Mouse (Mus musculus): ENCODE measurements around the gene Olfr374.
A peak's percentile ranks its signal among the peaks of the same experiment; 100 is the strongest.

Gene Olfr374

DNA sequence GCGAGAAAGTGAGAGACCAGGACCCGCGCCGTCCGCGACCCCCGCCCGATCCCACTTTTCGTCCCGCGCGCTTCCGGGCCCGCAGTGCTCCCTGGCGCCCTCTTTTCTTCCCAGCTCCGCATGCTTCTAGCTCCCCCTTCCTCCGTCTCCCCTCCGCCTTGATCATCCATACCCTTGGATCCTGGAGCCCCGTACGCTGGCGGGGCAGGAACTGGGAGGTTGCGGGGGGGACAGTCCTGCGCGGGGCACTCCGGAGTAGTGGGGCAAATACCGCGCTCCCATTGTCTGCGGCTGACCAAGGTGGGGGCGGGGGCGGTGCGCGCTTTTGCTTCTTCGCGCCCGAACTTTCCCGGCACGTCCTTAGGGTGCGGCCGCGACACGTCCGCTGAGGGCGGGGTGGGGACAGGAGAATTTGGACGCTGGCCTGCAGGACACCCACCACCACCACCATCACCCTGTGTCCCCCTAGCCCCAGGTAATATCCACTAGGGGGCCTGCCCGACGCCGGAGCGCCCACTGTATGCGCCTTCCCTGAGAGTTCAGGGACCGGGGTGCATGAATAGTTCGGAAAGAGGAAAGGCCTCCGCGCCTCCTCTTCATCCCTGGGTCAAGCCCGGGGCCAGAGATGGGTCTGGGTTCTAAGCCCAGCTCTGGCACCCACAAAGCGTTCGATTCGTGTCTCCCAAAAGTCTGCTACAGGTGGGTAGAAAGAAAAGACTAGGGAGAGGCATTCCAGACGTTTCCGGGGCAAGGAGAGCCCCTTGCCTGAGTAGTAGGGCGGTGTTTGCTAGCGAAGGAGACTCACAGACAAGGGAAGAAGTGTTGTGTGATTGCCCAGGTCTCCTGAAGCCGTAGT is 28.8 kb downstream of the Olfr374 start:
- peak; percentile 45 to 66 for DNase-seq (ENCODE audit: low spot score in 2 of 2)

DNA sequence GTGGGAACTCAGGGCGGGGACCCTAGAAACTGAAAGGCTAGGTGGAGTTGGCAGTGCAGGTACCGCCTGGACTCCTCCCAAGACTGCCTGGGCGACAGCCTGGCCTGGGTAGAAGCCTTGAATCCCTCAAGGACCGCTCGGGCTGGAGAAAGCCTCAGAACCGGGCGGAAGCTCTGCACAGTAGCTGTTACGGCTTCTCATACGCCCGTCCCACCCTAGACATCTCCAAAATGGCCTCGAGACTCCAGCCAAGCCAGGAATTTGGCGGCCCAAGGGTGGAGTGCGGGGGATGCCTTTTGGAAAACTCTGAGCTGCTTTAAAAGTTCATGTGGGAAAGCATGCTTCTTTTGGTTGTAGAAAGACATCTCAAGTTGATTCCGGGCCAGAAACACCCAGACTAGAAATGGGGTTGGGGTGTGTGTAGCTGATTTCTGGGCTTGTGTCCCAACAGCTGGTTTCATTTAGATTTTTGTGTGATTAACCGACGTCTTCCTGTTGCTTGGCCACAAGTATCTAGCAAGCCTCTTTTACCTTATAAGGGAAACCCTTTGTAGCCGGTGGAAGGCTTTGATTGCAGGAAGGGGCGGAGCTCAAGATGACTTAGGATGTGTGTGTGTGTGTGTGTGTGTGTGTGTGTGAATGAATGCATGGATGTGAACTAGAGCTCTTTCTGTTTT is 29.6 kb downstream of the Olfr374 start:
- DNase-seq (ENCODE audit: low spot score in 2 of 2), result peak; percentile 69 to 76

DNA sequence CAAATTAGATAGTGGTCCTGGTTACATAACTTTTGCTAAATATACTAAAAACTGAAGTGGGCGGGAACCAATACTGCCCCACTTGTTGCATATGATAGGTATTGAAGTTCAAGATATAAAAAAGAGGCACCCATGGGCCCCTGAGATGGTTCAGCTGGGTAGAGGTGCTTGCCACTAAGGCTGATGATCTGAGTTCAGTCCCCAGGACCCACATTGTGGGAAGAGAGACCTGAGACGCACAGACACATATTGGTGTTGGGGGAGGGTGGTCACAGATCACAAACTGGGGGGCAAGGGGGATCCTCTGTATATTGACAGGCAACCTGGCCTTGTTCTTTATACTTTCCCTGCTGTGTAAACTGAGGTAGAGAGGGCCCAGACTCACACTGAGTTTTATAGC is 30.6 kb downstream of the Olfr374 start:
- no peak for DNase-seq (ENCODE audit: low spot score in 2 of 2)

DNA sequence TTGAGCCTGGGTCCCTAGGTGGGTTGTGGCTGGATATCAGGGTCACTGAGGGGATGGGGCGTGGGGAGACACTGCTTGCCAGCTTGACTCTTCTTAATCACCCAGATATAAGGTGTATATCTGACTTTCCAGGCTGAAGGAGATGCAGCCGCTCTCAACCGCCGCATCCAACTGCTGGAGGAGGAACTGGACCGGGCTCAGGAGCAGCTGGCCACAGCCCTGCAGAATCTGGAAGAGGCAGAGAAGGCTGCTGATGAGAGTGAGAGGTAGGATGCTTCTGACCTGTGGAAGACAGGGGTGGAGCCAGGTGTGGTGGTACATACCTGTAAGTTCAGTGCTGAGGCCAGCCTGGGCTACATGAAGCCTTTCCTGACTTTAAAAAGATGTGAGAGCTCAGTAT is 31.6 kb downstream of the Olfr374 start:
- DNase-seq (ENCODE audit: low spot score in 2 of 2), result peak in 1 of 2 experiments; percentile 56

DNA sequence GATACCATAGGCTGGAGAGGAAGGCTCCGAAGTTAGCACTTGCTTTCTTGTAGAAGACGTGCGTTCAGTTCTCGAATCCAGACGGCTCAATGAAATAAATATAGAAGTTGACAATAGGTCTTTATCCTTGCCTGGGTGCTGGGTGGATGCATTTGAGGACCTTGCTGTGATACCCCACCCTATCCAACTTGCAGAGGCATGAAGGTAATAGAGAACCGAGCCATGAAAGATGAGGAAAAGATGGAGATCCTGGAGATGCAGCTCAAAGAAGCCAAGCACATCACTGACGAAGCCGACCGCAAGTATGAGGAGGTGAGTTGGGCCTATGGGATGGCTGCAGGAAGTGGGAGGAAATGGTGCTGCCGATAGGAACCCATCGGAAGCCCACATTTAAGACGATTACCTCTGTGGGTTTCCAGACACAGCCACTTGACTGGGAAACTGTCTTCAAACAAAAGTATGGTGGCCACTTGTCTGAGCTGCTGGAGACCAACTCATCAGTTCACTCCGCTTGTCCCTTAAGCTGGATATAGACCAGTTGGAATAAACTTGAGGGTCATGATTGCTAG is 36.5 kb downstream of the Olfr374 start:
- DNase-seq (ENCODE audit: low spot score in 2 of 2), result peak in 1 of 2 experiments; percentile 47

DNA sequence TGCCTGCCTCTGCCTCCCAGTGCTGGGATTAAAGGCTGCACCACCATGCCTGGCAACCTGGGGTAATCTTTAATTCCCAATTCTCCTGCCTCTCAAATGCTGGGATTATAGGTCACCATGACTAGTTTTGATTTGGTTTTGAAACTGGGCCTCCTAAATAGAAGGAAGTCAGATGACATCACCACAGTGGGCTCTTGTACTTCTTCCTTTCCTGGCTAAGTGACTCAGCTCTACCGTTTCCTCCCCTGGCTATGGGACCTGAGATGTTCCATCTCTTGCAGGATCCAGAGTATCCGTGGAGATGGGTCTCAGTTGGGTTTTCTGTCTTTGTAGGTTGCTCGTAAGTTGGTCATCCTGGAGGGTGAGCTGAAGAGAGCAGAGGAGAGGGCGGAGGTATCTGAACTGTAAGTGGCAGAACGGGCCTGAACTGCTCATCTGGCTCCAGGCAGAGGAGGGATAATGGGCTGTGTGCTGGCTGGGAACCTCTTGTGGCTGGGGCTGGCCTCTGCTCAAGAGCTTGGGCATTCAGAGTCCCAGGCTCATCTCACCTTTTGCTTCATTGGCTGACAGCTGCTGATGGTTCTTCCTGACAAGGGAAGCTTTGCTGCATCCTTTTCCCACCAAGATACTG is 37.6 kb downstream of the Olfr374 start:
- no peak for DNase-seq (ENCODE audit: low spot score in 2 of 2)

DNA sequence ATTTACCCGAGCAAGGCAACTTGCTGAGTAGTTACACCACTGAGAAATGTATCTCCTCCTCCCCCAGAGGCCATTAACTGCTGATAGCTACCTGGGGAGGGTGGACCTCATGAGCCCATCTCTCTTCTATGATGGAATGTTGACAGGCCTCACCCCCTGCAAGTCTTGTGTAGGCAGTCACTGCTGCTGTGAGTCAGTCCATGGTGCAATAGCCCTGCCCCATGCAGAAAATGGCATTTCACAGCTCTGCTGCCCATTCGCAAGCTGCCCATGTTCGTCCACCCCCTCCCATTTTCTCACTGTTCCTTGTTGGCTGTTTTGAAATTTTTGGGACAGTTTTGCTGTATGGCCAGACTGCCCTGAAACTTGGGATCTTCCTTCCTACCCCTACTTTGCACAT is 38.7 kb downstream of the Olfr374 start:
- no peak for DNase-seq (ENCODE audit: low spot score in 2 of 2)

DNA sequence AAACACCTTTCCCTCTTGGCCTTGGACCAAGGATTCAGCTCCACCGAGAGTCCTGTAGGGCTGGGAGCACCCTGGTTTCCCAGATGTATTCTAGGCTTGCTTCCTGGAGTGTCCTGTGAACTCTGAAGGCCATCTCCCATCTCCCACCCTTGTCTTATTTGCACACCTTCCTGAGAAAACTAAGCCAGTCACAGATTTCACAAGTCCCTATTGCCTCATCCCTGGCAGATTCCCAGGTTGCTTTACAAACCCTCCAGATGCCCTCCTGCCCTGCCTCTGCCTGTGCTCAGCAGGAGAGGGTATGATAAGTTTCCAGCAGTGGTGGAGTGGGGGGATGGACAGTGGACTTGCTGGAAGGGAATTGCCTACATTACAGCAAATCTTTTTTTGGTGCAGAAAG is 39.2 kb downstream of the Olfr374 start:
- no peak for DNase-seq (ENCODE audit: low spot score in 2 of 2)

DNA sequence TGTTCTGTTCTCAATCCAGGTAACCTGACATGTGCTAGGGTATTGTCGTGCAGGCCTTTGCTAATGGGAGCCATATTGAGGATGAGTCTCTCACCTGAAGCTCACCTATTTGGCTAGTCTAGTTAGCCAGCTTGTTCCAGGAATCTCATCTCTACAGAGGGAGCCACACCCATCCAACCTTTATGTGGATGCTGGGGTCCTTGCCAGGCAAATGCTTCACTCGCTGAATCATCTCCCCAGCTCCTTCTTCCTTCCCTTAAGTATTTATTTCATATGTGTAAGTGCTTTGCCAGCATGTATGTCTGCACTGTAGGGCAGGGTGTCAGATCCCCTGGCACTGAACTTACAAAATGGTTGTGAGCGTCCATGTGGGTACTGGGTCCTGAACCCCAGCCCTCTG is 39.7 kb downstream of the Olfr374 start:
- no peak for DNase-seq (ENCODE audit: low spot score in 2 of 2)

DNA sequence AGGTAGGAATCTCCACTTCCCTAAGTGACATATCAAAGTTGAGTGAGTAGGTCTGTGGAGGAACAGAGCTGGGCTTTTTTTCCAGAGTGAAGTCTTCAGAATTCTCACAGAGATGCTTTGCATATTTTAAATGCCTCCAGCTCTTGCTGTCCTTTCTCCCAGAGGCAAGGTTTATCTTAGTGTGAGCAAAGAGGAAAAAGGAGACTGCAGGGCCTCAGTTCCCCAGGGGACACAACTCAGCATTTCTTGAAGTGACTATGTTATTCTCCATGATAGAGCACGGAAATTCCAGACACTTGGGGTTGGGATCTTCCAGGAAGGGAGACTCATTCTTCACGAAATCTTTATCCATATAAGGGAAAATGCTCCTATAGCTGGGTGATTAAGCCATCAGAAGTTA is 40.4 kb downstream of the Olfr374 start:
- DNase-seq (ENCODE audit: low spot score in 2 of 2), result no peak

DNA sequence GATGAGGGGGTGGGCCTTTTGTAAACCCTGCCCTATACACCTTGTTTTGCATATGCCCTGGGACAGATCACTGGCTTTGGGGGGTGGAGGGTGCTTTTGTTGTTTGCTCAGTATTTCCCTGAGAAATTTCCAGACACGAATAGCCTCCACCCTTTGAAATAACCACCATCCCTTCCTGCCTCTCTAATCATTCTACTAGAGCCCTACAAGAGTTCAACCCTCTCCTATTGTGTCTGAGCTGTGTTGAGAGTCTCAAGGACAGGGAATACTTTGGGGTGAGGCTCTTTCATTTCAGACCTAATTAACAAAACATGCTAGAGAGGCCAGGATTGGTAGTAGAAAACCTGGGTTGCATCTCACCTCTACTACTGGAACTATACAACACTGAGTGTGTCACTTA is 42.2 kb downstream of the Olfr374 start:
- no peak for DNase-seq (ENCODE audit: low spot score in 2 of 2)

DNA sequence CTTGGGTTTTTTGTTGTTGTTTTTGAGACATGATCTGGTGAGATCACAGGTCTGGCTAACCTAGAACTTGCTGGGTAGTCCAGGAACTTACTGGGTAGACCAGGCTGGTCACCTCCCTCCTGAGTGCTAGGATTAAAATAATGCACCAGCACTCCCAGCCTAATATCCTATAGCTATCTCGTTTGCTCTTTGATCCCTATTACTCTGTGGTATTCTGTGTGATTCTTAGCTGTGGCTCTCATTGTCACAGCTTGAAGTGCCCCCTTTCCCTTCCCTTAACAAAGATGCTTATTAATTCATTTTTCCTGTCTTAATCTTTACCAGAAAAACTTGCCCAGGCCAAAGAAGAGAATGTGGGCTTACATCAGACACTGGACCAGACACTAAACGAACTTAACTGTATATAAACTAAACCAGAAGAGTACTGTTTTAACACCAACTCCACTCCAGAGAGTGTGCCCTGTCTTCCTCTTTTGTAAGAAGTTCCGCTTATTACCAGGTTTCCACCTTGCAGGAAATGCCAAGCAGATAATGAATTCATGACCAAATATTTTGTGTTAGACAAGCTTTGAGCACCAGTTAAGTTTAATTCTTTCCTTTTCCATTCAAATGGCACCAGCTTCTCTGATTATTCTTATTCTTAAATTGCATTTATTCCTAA is 44.7 kb downstream of the Olfr374 start:
- no peak for DNase-seq (ENCODE audit: low spot score in 2 of 2)

DNA sequence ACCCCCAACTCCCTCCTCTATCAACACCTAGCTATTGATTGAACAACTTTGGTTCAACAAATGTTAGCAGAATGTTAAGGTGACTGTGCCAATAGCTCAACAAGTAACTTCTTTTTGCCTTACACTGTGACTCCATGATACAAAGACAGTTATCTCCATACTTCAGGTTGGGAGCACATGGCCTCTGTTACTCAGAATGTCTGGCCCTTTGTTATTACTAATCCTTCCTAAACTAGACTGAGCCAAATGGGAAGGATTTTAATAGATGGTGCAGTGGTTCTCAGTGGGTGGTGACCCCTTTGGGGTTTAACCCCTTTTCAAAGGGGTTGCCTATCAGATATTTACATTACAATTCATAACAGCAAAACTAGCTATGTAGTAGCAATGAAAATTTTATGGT is 46.5 kb downstream of the Olfr374 start:
- DNase-seq (ENCODE audit: low spot score in 2 of 2), result no peak

DNA sequence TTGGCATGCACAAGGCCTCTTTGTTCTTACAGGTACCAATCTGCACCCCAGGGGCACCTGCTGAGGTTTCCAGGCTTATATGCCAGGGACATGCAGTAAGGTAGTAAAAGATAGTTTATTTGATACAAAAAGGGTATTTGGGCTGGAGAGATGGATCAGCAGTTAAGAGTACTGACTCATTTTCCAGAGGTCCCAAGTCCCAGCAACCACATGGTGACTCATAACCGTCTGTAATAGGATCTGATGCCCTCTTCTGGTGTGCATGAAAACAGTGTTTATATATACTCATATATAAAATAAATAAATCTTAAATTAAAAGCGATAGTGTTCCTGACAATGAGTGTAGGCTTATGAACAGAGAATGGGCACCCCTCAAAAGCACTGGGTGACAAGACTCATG is 51.3 kb downstream of the Olfr374 start:
- no peak for DNase-seq (ENCODE audit: low spot score in 2 of 2)

DNA sequence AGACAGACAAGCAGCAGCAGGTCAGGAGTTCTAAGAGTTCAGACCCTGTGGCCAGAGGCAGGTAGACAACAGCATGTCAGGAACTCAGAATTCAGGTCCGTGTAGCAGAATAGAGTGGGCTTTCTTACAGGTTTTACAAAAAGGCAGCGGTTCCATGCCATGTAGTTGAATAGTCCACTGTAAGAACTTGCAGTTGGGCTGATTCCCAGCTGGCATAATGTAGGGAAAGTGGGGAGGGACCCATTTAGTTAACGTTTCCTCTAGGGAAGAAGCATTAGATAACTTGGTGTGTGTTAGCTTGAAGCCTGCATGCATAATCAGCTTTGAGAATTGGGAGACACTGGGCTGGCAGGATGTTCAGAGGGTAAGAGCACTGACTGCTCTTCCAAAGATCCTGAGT is 51.9 kb downstream of the Olfr374 start:
- no peak for DNase-seq (ENCODE audit: low spot score in 2 of 2)

DNA sequence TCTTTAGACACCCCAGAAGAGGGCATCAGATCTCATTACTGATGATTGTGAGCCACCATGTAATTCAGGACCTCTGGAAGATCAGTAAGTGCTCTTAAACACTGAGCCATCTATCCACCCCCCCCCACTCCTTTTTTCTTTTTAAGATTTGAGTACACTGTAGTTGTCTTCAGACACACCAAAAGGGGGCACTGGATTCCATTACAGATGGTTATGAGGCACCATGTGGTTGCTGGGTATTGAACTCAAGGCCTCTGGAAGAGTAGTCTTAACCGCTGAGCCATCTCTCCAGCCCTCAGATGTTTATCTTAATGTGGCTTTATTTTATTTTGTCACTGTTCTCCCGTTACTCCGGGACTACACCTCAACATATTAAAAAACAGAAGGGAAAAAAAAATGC is 53.2 kb downstream of the Olfr374 start:
- no peak for DNase-seq (ENCODE audit: low spot score in 2 of 2)

DNA sequence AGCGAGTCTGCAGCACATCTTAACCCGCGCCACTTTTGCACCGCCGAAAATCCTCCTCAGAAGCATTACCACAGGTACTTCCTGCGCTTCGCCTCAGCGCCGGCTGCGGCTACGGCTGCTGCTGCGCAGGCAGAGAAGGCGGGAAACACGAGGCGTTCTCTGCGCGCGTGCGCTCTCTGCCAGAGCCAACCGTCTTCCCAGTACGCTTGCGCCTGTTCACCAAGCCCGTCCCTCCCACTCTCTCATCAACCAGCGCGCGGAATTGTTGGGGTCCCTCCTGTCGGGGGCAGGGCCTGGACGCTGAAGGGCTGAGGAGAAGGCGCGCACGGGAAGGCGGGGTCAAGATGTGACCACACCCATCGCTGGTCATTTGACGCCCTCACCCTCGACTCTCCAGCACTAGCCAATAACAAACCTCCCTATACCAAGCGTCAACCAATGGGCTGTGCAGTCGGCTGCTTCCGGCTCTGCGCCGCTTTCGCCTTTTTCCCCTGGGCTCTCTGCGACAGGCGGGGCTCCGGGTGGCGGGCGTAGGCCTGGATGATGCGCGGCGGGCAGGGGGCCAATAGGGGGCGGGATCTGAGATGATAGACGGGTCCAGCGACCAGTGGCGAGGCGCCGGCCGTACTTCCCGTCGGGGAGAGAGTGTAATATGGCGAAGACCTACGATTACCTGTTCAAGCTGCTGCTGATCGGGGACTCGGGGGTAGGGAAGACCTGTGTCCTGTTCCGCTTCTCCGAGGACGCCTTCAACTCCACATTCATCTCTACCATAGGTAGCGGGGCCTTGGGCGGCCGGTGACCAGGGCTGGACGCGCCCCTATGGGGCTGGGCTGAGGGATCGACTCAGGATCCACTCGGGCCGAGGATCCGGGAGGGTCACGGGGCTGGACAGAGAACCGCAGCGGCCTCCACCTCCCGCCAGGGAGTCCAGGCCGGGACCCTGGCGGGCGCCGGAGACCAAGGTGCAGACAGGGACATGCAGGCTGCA is 54.2 kb downstream of the Olfr374 start, which contains the start of gene Rab8a:
TSS of gene Rab8a (plus strand) at position 494 of the 991 bp plus-strand sequence.
- peak; percentile 100 for DNase-seq (ENCODE audit: low spot score in 2 of 2)

DNA sequence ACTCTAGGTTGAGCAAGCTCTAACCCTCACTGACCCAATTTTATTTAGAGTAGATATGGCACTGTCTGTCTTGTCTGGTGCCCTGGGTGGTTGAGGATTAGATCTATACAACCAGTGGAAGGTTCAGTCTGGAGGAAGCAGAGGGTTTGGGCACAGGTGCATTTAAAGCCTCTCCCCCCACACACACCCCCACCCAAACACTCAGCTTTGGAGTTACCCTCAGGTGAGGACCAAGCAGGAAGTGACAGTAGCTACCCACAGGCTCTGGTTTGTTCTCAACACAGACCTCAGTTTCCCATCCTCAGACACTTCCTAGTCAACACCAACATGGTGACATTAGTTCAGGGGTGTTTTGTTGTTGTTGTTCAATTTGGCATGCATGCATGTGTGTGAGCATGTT is 56.0 kb downstream of the Olfr374 start:
- no peak for DNase-seq (ENCODE audit: low spot score in 2 of 2)

Data from urinary bladder, postnatal 4 days (tissue).